Mouse (Mus musculus) gastrocnemius, postnatal 4 days (tissue): ENCODE measurements around the gene Scarf2. TPM values are rescaled to one million over a fixed set of nuclear protein-coding genes. Genes with fewer than 3 reads are reported as not detected.

Experiments
- DNase-seq, 2 experiments: peaks; one replicate each; pipeline ENCODE4 v3.0.0; 2021 to 2022; ENCODE audit warnings: low spot score in 2 of 2, mixed read lengths in 2 of 2
- total RNA-seq, 2 experiments: library from RNA; stranded (reverse); gene quantifications; 2 replicates each; pipeline ENCODE4 v1.2.3; 2021

The Scarf2 gene
- total RNA-seq, 2 experiments from 2014 or later: 33.7 to 37.3 TPM

DNA sequence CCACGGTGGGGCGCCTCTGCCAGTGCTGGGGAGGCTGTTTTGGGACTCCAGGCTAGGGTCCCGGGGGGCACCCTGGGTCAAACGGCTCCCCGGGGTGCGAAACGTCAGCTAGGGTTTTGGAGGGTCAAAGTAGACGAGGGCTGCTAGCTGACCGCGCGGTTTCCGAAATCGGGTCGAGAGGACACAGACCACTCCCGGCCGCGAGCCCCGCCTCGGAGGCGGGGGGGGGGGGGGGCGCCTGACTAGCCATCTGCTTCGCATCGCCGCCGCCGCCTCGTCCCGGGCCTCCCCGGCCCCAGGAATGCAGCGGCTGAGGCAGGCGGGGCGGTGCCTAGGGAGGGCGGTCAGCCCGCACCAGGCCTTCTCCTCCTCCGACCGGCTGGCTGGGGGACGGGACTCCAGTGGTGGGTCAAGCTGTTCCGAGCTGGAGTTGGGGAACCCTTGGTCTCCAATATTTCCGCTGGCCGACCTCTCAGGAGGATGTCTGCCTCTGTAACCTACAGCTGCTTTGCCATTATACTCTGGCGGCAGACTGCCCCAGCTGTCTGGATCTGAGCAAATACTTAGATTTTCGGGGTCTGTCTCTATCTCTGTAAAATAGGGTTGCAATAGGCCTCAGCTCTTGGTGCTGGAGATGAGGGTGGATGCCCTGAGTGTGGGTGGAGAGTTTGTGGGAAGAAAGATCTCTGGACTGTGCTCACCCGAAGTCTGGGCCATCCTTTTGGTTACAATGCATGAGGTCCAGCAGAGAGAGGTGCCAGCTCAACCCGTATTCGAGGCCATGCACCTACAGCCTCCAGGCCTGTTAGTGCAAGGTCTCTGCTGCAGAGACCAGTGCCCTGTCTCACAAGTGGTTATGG is 1.5 kb downstream of the Scarf2 start:
- peak; percentile 67 to 82 for DNase-seq

DNA sequence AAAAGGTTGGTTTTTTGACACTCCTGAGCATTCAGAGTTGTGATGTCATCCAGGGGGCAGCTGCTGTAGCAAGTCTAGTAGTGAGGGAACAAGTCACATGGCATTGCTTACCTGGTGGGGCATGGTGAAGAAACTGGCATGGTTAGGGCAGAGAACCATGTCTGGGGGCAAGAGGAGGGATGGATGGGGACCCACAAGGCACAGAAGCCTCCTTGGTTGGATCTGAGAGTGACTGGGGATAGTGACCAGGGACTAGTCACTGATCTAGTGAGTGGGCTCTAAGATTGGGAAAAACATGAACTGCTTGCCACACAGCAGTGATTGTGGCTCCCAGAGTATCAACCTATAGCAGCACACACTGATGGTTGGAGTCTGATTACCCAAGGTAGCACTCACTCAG is 2.5 kb downstream of the Scarf2 start:
- DNase-seq: no peak

DNA sequence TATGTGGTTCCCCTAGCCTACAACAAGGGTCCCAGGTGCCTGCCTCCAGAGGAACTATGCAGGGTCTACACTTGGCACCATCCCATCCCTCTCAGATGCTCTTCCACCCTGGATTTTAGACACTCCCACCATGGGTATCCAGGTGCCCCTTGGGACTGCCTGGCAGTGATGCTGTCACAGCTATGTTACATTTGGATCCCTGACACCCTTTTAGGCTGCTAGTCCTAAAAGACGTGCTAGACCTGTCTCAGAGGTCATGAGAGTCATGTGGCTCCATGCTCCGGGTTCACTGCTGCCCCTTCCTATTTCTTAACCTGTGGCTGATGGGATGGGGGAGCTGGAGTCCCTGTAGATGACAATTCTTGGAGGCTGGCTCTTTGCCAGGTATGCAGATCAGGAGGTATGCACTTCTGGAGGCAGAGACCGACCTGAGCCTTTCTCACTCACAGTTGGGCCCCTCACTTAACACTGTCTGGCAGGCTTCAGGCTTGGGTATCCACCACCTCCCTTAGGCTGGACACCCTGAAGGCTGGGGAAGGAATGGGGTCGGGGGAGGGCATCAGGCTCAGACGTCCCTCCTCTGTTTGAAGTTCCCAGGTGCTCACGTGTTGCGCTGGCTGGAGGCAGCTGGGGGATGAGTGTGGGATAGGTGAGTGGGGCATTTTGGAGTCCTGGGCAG is 4.8 kb downstream of the Scarf2 start:
- no peak for DNase-seq

DNA sequence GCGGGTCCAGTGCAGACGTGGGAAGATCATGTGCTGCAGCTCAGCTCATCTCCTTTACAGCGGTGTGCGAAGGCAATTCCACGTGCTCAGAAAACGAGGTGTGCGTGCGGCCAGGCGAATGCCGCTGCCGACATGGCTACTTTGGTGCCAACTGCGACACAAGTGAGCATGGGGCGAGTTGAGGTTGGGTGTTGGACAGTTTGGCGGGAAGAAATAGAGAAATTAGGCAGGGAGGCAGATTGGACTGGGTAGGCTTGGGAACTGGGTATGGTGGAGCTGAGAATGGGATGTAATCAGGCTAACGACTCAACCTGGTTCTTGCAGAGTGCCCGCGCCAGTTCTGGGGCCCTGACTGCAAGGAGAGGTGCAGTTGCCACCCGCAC is 5.4 kb downstream of the Scarf2 start:
- no peak for DNase-seq

DNA sequence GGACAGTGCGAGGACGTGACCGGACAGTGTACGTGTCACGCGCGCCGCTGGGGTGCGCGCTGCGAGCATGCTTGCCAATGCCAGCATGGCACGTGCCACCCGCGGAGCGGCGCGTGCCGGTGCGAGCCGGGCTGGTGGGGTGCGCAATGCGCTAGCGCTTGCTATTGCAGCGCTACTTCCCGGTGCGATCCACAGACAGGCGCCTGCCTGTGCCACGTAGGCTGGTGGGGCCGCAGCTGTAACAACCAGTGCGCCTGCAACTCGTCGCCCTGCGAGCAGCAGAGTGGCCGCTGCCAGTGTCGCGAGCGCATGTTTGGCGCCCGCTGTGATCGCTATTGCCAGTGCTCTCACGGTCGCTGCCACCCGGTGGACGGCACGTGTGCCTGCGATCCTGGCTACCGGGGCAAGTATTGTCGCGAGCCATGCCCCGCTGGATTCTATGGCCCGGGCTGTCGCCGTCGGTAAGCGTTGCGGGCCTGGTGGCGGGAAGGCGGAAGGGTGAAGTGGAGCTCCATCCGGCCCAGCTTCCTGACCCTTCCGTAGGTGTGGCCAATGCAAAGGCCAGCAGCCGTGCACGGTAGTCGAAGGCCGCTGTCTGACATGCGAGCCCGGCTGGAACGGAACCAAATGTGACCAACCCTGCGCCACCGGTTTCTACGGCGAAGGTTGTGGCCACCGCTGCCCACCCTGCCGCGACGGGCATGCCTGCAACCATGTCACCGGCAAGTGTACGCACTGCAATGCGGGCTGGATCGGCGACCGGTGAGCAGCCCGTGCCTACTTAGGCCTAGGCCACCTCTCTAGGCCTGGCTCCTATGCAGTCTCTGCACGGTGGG is 6.0 kb downstream of the Scarf2 start:
- DNase-seq: no peak

DNA sequence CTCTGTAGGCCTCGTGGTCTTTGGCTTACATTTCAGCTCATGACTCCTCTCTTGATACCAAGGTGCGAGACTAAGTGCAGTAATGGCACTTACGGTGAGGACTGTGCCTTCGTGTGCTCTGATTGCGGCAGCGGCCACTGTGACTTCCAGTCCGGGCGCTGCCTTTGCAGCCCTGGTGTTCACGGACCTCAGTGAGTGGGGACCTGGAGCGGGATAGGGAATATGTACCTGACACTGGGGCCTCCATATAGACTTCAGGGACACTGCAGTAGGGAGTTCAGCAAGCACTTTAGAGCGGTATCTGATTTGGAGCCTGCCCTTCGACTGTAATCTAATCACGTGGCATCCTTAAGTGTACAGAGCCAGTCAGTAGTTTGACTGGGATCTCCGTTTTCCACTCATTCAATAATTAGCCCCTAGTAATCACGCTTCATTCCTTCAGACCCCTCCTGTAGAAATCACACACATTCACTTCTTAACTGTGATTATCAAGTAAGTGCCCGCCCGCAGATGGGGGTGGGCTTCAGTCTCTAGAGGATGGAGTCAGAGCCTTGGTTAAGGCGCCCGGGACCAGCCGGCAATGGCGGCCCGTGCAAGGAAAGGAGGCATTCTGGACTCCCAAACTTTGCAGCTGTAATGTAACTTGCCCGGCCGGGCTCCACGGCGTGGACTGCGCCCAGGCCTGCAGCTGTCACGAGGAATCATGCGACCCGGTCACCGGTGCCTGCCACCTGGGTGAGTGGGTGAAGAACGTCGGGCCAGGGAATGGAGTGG is 6.8 kb downstream of the Scarf2 start:
- DNase-seq: no peak

DNA sequence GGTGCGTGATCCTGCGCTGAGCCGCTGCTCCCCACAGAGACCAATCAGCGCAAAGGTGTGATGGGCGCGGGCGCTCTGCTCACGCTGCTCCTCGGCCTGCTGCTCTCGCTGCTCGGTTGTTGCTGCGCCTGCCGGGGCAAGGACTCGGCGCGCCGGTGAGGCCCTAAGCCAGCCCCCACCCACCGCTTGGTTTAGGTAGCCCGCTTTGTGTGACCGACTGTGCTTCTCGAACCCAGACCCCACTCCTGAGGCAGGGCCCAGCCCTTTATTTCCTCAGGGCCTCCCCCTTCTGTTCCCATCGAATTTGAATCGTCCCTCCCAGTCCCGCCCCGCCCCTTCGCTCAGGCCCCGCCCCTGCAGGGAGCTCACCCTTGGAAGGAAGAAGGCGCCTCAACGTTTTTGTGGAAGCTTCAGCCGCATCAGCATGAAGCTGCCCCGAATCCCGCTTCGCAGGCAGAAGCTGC is 7.4 kb downstream of the Scarf2 start:
- peak in 1 of 2 experiments; percentile 32 for DNase-seq

DNA sequence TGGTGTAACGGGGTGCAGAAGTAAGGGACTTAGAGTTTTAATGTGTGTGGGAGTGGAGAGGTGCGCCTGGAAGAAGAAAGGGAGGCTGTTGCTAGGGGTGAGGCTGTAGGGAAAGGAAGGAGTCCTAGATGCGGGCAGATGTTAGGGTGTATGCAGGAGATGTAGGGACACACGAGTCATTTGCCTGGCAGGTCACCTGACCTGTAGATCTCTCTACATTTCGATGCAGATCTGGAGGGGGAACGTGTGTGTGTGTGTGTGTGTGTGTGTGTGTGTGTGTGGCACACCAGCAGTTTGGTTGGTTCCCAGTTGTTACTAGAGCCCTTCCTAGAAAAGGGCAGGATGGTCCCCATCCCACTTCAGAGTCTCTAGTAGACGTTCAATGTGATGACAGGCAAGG is 7.9 kb downstream of the Scarf2 start:
- no peak for DNase-seq

DNA sequence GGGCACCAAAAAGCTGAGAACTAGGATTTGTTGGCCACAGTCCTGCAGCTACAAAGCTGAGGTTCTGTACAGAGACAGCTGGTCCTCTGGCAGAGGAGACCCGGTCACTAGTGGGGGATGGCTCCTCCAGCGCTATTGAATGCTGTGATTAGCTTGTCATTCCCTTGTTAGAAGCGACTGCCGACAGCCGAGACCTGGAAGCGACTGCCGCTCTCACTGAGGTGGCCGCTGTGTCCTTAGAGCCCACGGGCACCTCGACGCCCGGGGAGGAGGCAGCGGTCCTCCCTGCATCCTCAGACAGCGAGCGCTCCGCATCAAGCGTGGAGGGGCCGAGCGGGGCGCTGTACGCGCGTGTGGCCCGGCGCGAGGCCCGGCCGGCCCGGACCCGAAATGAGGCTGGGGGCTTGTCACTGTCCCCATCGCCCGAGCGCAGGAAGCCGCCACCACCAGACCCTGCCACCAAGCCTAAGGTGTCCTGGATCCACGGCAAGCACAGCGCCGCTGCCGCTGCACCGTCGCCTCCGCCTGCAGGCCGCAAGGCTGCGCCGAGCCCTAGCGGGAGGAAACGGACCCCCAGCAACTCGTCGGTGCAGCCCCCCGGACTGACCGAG is 9.6 kb downstream of the Scarf2 start:
- DNase-seq: no peak

DNA sequence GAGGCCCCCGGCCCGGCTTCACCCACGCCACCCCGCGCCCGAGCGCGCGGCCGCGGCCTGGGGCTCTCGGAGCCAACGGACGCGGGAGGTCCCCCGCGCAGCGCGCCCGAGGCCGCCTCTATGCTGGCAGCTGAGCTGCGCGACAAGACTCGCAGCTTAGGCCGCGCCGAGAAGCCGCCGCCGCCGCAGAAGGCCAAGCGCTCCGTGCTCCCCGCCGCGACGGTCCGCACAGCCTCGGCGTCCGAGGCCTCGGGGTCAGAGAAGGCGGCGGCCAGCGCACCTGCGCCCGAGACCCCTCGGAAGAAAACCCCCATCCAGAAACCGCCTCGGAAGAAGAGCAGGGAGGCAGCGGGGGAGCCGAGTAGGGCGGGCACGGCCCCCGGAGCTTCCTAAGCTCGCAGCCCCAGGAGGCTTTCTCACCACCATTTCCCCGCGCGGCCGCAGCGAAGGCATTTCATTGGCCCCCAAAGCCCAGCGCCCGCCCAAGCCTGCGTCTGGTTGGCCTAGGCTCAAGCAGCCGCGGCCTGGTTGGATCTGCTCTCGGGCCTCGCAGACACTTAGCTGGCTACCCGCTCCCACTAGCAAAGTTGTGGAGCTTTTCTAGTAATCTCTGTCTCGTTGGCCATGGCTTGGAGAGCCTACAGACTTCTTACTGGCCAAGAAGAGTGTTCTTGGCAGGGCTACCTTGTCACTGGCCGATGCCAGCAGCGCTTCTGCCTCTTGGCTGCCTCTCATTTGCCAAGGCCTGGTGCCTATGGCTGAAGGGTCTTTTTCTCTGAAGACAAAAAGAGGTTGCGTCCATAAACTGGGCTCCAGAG is 10.3 kb downstream of the Scarf2 start:
- DNase-seq: peak; percentile 81 to 87

DNA sequence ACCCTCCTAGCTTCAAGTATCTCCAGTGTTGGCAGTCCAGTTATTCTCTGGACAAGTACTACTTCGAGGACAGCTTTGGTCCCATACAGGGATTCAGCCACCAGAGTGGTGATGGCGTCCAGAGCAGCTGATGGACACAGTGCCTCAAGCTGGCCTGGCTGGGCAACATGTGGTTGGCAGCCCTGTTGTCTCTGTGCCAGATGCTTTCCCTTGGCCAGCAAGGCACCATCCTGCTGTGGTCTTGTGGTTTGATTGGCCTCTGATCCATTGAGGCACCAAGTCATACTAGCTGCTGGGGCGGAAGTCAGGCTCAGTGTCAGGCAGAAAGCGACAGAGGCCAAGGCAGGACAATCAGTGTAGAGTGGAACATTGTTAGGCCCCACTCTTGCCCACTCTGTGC is 12.0 kb downstream of the Scarf2 start:
- DNase-seq: no peak

DNA sequence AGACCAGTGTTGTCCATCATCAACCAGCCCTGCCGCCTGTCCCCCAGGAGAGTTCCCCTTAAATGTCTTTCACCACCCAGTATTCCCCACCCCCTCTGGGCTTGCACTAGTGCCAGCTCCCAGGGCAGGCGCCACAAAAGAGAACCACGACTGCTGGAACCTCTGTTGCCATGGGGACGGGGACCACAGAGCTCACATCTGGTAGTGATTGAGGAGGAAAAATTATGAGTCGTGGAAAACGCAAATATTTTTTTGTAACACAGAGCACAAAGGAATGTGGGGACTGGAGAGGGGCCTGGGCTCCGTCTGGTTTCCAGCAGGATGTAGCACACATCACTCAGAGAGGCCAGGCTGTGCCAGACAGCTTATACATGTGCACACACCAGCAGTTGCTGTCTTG is 12.6 kb downstream of the Scarf2 start:
- peak; percentile 71 to 87 for DNase-seq

DNA sequence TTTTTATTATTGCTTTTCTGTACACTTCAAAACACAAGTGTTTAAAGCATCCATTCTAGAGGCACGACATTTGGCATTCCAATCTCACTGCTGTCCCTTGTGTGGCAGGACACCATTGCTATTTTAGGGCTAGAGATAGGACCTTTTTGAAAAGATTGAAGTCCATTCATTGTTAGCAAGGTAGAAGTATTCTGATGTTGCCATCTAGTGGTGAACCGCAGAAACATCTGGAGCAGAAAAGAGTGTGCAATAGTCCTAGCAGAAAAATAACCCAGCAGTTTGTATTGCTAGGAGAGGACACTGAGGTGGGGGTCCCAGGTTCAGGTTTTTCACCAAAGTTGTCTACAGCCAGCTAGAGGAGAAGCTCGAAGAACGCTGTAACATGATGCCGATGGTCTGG is 15.0 kb downstream of the Scarf2 start:
- DNase-seq: no peak

DNA sequence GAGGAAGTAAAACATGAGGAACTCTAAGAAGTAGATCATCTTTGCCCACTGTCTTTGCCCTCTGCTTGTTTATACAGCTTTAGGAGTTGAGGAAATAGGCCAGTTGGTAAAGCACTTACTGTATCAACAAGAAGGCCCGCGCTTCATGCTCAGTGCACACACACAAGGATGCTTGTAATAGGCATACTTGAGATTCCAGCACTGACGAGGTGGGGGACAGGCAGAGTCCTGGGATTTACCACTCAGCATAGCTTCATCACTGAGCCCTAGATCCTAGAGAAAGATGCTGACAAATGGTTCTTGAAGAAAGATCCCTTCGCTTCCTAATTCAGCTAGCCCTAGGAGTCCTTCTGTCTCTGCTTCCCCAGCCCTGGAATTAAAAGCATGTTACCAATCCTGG is 16.1 kb downstream of the Scarf2 start:
- DNase-seq: no peak

DNA sequence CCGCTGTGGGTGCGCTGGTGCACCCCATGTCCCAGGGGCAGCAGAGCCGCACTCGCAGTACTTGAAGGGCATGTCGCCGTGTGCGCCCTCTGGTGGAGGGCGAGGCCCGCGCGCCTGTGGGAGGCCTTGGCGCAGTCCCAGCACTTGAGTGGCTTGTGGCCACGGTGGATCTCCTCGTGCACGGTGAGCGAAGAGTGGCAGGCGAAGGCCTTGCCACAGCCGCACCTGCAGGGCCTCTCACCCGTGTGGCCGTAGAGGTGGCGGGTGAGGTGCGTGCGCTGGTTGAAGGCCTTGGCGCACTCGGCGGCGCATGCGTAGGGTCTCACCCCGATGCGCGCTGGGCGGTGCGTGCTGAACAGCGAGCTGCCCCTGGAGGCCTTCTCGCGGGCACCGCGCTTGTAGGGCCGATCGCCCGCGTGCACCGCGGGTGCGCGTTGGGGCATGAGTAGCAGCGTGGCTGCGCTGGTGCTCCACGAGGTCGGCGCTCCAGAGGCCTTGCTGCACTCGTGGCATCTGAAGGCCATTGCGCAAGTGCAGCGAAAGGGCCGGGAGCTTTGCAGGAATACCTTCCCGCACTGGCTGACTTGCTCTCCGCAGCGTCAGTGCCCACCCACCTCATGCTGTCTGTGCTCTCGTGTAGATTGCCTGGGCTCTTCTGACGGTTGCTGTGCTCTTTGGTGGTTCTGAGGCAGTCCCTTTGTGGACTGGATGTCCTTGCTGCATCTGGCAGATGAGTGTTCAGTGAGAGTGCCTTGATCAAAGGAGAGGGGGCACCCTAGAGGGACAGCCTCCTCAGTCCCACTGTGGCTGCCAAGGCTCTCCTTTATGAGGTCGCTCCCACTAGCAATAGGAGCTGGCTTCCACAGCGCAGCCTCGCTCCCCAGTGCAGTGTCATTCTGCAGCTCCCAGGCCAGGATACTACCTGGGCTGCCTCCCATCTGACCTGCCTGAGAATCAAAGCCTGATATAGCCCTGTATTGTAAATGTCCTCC is 18.6 kb downstream of the Scarf2 start:
- DNase-seq: peak in 1 of 2 experiments; percentile 71

DNA sequence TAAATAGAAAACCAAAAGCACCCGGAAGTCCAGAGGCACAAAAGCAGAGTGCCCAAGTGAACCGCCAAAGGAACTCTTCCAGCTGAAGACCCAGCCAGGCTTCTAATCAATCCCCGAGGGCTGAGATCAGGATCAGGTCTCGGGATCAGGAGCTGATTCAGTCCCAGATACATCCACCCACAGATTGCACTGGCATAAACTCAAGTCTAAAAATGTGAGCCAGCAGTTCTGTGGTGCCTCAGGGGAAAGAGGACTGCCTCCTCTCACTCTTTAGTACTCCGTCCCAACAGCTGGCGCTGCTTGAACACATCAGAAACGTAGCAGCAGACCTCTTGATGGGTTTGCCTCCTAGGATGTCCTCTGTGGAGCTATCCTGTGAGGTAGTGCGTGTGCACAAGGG is 19.4 kb downstream of the Scarf2 start:
- no peak for DNase-seq

DNA sequence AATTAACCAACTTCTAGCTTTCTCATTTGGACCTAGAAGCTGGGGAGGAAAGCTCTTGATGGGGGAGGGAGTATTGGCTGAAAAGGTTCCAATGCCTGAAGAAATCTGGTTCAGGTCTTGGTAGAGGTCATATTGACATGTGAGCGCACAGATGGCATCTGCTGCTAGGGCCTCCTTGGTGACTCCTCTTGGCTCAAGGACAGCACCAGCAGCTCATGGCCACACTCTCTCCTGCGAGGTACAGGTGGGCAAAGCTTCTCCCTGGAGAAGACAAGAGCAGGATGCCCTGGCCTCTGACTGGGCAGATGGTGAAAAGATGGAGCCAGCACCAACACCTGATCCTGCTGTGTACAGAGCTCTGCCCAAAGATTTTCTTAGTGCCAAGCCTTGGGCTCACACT is 29.4 kb downstream of the Scarf2 start:
- no peak for DNase-seq

DNA sequence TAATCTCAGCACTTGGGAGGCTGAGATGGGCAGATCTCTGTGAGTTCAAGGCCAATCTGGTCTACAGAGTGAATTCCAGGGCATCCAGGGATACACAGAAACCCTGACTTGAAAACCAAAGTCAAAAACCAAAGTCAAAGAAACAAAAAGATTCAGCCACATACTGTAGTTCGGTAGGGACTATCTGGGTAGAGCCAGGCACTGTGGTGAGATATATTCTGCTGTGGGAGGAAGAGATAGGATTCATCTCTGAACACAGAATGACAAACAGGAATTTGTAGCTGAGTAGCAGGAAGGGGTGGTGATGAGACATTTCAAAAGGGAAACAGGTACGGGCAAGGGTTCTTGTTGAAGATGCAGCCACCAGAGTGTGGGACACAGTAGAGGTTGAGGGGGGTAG is 31.1 kb downstream of the Scarf2 start:
- no peak for DNase-seq
